Mouse (Mus musculus) right cerebral cortex, adult 2 months (tissue): ENCODE results near the gene Pnpla7.

ENCODE experiments used
- DNase-seq, 2 experiments: peaks; one replicate each; pipeline ENCODE4 v3.0.0; 2021 to 2022; ENCODE audit warnings: low spot score in 2 of 2

The Pnpla7 gene

DNA sequence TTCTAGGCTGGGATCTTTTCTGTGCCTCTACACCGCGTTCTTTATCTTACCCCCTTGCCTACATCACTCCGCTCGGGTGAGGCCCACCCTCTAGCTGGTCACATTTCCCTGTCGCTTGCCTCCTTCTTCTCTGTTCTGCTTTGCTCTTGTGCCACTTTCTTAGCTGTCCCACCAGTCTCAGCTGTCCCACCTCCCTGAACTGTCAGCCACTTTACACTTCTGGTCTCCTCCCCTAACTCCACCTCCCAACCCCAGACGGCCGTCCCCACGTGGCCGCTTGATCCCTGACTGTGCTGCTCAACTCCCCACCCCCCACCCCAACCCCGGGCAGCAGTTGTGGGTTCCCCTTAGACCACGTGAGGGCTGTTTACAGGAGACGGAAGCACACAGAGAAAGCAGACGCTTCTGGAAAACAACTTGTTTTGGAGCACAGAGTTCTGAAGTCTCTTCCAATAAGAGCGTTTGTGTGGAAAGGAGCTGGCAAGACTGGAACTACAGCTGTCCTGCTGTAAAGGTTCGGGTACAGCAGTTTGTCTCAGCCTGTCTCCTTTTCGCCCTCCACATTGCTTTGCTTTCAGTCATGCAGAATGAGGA, at the start of gene Pnpla7:
Gene Pnpla7 (plus strand): TSS at position 330 of the 594 bp plus-strand sequence.
- DNase-seq, result peak; percentile 51 to 64

- no peak for DNase-seq
Measured at GRCm38 (mm10) chr2:24926345-24926964, 49.4 kb upstream of the Pnpla7 start.

DNA sequence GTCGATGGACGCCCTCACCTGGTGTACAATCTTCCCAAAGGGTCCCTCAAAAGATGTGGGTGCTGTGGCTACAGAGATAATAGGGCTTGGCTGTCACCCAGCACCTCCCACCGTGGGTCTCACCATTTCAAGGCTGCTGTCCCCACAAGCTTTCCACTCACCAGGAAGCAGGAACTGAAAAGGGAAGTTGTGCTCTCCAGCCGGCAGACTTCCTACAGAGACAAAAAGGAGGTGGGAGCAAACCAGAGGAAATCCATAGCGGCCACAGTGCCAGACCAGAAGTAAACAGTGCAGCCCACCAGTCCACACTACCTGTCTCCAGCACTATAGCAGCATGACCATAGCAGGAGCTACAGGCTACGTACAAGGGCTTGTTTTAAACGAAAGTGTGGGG, 48.9 kb upstream of the Pnpla7 start:
- DNase-seq, result no peak

GRCm38 (mm10) chr2:24927810-24928479, 47.9 kb upstream of the Pnpla7 start:
- no peak for DNase-seq

DNA sequence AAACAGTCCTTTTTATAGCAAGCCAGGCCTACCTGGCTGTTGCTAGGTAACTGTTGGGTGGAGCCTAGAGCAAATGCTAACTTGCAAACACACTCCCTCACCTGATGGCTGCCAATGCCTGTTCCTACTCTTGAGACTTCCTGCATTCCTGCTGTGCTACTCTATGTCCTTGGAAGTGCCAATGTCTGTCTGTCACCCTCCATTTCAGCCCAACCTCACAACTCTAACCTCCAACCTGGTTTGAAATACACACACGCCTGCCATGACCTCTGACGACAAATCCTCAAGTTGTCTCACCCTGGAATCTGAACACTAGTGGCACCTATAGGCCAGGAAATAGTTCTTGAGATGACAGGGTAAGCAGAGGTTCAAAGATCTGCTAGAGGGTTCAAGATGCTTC, 46.7 kb upstream of the Pnpla7 start:
- no peak for DNase-seq

DNA sequence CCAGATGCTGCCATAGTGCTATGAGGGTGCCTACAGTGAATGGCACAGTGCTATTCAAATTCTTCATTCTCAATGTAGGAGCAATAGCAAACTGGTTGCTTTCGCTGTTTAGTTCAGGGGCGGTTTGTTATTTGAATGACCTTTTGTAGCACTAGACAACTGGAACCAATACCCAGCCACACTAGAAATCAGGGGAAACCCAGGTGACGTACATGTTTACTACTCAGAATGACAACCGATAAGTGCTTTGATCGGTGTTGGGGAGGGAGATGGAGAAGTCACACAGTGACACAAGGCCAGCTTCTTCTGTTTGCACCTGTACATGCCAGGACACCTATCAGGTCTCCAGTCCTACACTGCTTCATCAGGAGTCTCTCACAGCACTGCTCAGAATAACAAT, 46.2 kb upstream of the Pnpla7 start:
- no peak for DNase-seq

- DNase-seq, result peak in 1 of 2 experiments; percentile 35
Measured at GRCm38 (mm10) chr2:24934441-24934963, 41.3 kb upstream of the Pnpla7 start.

GRCm38 (mm10) chr2:24935057-24935796, 40.6 kb upstream of the Pnpla7 start, which contains the start of gene Arrdc1:
Arrdc1 (minus strand) TSS chr2:24935252.
- DNase-seq, result peak; percentile 76 to 80

- no peak for DNase-seq
Measured at GRCm38 (mm10) chr2:24942092-24942491, 33.7 kb upstream of the Pnpla7 start.

DNA sequence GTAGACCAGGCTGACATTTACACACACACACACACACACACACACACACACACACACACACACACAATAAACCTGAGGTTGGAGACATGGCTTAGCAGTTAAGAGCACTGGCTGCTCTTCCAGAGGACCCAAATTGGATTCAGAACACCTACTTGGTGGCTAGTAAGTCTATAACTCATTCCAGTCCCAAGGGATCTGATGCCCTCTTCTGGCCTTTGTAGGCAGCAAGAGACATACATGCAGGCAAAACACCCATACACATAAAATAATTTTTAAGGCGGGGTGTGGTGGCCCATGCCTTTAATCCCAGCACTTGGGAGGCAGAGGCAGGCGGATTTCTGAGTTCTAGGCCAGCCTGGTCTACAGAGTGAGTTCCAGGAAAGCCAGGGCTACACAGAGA, 31.5 kb upstream of the Pnpla7 start:
- DNase-seq, result peak in 1 of 2 experiments; percentile 11

GRCm38 (mm10) chr2:24949421-24950188, 26.2 kb upstream of the Pnpla7 start, which contains the start of gene Zmynd19:
Zmynd19 (plus strand) TSS chr2:24949792.
- peak; percentile 97 to 98 for DNase-seq

GRCm38 (mm10) chr2:24950189-24950535, 25.7 kb upstream of the Pnpla7 start:
- no peak for DNase-seq

GRCm38 (mm10) chr2:24952537-24953055, 23.2 kb upstream of the Pnpla7 start:
- DNase-seq, result no peak

DNA sequence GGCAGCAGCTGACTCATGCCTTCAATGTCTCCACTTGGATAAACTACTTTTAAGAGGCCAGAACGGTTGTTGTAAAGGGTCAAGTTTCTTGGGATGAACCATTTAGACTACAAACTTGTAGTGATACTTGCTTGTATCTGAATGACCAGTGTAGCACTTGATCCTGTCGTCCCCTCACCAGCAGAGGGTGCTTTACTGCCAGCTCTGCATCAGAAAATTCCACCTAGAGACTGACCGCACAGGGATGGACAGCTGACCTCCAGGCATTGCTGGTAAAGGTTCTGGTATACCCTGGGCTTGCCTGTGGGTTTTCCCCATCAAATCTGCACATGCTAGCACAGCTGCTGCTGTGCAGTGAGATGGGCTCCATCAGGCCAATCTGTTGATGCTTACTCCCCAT, 14.9 kb upstream of the Pnpla7 start:
- DNase-seq, result peak in 1 of 2 experiments; percentile 41

GRCm38 (mm10) chr2:24962304-24963000, 13.4 kb upstream of the Pnpla7 start, which contains the start of gene Dph7:
Dph7 (plus strand) TSS chr2:24962400.
- peak; percentile 93 to 95 for DNase-seq

- no peak for DNase-seq
Measured at GRCm38 (mm10) chr2:24970386-24970785, 5.4 kb upstream of the Pnpla7 start.

DNA sequence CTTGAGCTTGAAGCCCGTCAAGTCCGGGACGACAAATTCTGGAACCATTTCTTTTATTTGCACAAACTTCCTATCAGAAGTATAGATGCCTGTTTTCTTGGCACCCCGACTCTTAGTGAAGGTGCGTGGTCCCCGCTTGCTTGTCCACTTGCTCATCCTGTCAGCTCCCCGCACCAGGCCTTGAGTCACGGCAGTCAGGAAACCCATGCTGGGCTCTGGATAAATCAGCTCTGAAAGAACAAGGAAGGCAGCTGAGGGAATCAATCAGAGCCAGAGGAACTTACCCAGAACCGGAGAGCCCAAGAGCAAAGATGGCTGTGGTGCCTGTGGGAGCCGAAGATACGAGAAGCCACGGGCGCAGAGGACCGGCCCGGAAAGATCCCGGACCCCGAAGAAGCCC, 1.4 kb upstream of the Pnpla7 start:
- peak in 1 of 2 experiments; percentile 34 for DNase-seq

DNA sequence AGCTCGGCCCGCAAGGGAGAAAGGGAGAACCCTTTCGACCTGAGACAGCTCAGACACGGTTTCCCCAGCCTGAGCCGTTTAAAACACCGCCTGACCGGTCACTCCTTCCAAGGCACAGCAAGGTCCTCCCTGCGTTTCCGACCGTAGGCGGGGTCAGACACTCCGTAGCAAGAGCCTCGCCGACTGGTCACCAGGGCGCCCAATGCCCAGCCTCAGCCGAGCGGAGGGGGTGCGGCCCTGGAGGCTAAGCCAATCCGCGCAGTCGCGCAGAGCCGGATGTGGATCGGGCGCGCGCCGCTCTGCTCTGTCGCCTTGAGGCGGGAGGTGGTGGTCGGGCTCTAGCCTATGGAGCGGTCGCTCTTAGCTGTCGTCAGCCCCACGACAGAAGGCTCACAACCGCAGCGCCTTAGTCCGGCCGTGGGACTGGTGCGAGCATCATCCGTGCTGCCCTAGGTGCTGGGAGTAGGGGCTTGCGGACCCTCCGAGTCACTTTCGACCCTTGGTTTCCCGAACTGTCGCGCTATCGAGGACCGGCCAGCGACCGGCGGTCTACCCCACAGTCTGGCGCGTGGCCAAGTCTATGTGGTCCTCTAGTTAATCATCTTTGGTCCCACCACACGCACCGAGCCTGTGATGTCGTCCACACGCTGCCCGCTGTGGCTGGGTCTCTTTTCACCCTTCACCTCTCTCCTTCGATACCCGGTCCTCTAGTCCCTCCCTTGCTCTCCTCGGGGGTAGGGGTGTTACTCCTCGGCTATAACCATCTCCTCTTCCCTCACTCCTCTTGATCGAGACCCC, 728 bp upstream of the Pnpla7 start, which contains the start of gene Mrpl41:
Gene Mrpl41 (minus strand): TSS at position 193 of the 798 bp plus-strand sequence.
- DNase-seq, result peak; percentile 96

DNA sequence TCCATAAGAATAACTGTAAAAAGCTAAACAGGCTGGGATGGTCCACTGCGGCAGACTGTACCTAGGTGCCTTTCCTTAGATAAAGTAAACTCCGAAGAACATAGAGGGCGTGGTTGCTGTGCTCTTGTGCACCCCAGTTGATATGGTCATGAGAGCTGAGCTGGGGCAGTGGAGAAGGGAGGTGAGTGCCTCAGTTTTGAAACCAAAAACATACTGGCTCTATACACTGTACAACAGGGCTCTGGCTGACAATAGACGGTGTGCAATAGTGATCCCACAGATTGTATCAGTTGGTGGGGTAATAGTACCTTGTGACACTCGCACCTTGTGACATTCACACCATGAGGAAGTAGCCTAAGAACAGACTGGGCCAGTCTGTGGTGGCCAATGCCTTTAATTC, 1.1 kb downstream of the Pnpla7 start:
- no peak for DNase-seq
